Mouse (Mus musculus): ENCODE measurements around the gene Ube2j1. TPM values are rescaled to one million over a fixed set of nuclear protein-coding genes. Genes with fewer than 3 reads are reported as not detected.

Ube2j1 gene
- polyA plus RNA-seq, 1 experiment from 2014 or later, result 50.7 TPM

- no peak for DNase-seq
- TF ChIP-seq CTCF (IDR thresholded peaks at IDR 0.05; ENCODE audit: low read depth), result no peak
- no peaks in the 10 kb centered on the region for H3K4me1 ChIP-seq (ENCODE audit: insufficient read depth)
Measured at GRCm38 (mm10) chr4:33062981-33063380, 31.8 kb downstream of the Ube2j1 start, which contains the start of gene Gabrr2. TSS of gene Gabrr2 (plus strand) at chr4:33062999.

GRCm38 (mm10) chr4:33064986-33065385 lies 33.8 kb downstream of the Ube2j1 start:
- no peak overlapping the region for H3K9ac ChIP-seq
- no peaks in the 10 kb centered on the region for H3K27me3 ChIP-seq (ENCODE audit: insufficient read depth, low read length)
- TF ChIP-seq CTCF (IDR thresholded peaks at IDR 0.05; ENCODE audit: low read depth), result no peak
- no peaks in the 10 kb centered on the region for H3K9me3 ChIP-seq (ENCODE audit: low read depth, low read length)
- H3K4me1 ChIP-seq (ENCODE audit: insufficient read depth), result no peaks in the 10 kb centered on the region
- no peak overlapping the region for H3K4me2 ChIP-seq
- no peak overlapping the region for H3K27ac ChIP-seq (ENCODE audit: low read depth)
- no peak for ATAC-seq (ENCODE audit: insufficient read depth)
- no peaks in the 10 kb centered on the region for H3K36me3 ChIP-seq (ENCODE audit: insufficient read depth)
- WGBS, result 65% methylated on average over 6 of the region's 6 CpGs
- no peak for DNase-seq
- no peak overlapping the region for H3K4me3 ChIP-seq (ENCODE audit: low read depth, low read length)

More at GRCm38 (mm10) chr4:33062981-33063380, 31.8 kb downstream of the Ube2j1 start, which contains the start of gene Gabrr2:
- no peak for ATAC-seq (ENCODE audit: insufficient read depth)
- Histone ChIP-seq H3K4me2 (no peak within 1 kb of the TSS), H3K36me3 (ENCODE audit: insufficient read depth) (no peaks in the 10 kb centered on the region), H3K9ac (no peak within 1 kb of the TSS), H3K27me3 (ENCODE audit: insufficient read depth, low read length) (no peaks in the 10 kb centered on the region), H3K27ac (ENCODE audit: low read depth) (no peak within 1 kb of the TSS), H3K4me3 (ENCODE audit: low read depth, low read length) (no peak within 1 kb of the TSS), H3K9me3 (ENCODE audit: low read depth, low read length) (no peaks in the 10 kb centered on the region)
- 80% methylated on average over 4 of the region's 4 CpGs for WGBS

- Histone ChIP-seq H3K4me3 (ENCODE audit: low read depth, low read length) (no peak overlapping the region), H3K9ac (no peak overlapping the region), H3K27ac (ENCODE audit: low read depth) (no peak overlapping the region), H3K36me3 (ENCODE audit: insufficient read depth) (no peaks in the 10 kb centered on the region), H3K27me3 (ENCODE audit: insufficient read depth, low read length) (no peaks in the 10 kb centered on the region), H3K4me1 (ENCODE audit: insufficient read depth) (no peaks in the 10 kb centered on the region), H3K9me3 (ENCODE audit: low read depth, low read length) (no peaks in the 10 kb centered on the region), H3K4me2 (peak overlapping the region; percentile 41)
- no peak for TF ChIP-seq CTCF (IDR thresholded peaks at IDR 0.05; ENCODE audit: low read depth)
- ATAC-seq (ENCODE audit: insufficient read depth) (peak; percentile 62; the same call in 1 of the 2 replicates), DNase-seq (peak; percentile 60)
- WGBS, result 35% methylated on average over 14 of the region's 14 CpGs
Measured at GRCm38 (mm10) chr4:33066223-33066960, 35.2 kb downstream of the Ube2j1 start.

- Histone ChIP-seq H3K9ac (no peak overlapping the region), H3K4me3 (ENCODE audit: low read depth, low read length) (no peak overlapping the region), H3K27me3 (ENCODE audit: insufficient read depth, low read length) (no peaks in the 10 kb centered on the region), H3K36me3 (ENCODE audit: insufficient read depth) (no peaks in the 10 kb centered on the region), H3K4me2 (no peak overlapping the region), H3K27ac (ENCODE audit: low read depth) (no peak overlapping the region), H3K9me3 (ENCODE audit: low read depth, low read length) (no peaks in the 10 kb centered on the region), H3K4me1 (ENCODE audit: insufficient read depth) (no peaks in the 10 kb centered on the region)
- TF ChIP-seq CTCF (IDR thresholded peaks at IDR 0.05; ENCODE audit: low read depth), result no peak
- WGBS, result 97% methylated on average over 3 of the region's 3 CpGs
- DNase-seq (no peak), ATAC-seq (ENCODE audit: insufficient read depth) (no peak)
Measured at GRCm38 (mm10) chr4:33067331-33067730, 36.1 kb downstream of the Ube2j1 start.

GRCm38 (mm10) chr4:33067826-33068225 lies 36.6 kb downstream of the Ube2j1 start:
- TF ChIP-seq CTCF (IDR thresholded peaks at IDR 0.05; ENCODE audit: low read depth), result no peak
- 86% methylated on average over 6 of the region's 6 CpGs for WGBS
- Histone ChIP-seq H3K27ac (ENCODE audit: low read depth) (no peak overlapping the region), H3K9me3 (ENCODE audit: low read depth, low read length) (no peaks in the 10 kb centered on the region), H3K36me3 (ENCODE audit: insufficient read depth) (no peaks in the 10 kb centered on the region), H3K9ac (no peak overlapping the region), H3K4me3 (ENCODE audit: low read depth, low read length) (no peak overlapping the region), H3K4me1 (ENCODE audit: insufficient read depth) (no peaks in the 10 kb centered on the region), H3K27me3 (ENCODE audit: insufficient read depth, low read length) (no peaks in the 10 kb centered on the region), H3K4me2 (no peak overlapping the region)
- ATAC-seq (ENCODE audit: insufficient read depth) (no peak), DNase-seq (no peak)

- Histone ChIP-seq H3K4me2 (no peak overlapping the region), H3K36me3 (ENCODE audit: insufficient read depth) (no peaks in the 10 kb centered on the region), H3K4me1 (ENCODE audit: insufficient read depth) (no peaks in the 10 kb centered on the region), H3K9me3 (ENCODE audit: low read depth, low read length) (no peaks in the 10 kb centered on the region), H3K27ac (ENCODE audit: low read depth) (no peak overlapping the region), H3K4me3 (ENCODE audit: low read depth, low read length) (no peak overlapping the region), H3K27me3 (ENCODE audit: insufficient read depth, low read length) (no peaks in the 10 kb centered on the region), H3K9ac (no peak overlapping the region)
- ATAC-seq (ENCODE audit: insufficient read depth), result no peak
- 56% methylated on average over 6 of the region's 6 CpGs for WGBS
- TF ChIP-seq CTCF (IDR thresholded peaks at IDR 0.05; ENCODE audit: low read depth), result no peak
- no peak for DNase-seq
Measured at GRCm38 (mm10) chr4:33068894-33069293, 37.7 kb downstream of the Ube2j1 start.

GRCm38 (mm10) chr4:33070326-33070725 lies 39.1 kb downstream of the Ube2j1 start:
- H3K9ac ChIP-seq, result no peak overlapping the region
- no peak for ATAC-seq (ENCODE audit: insufficient read depth)
- TF ChIP-seq CTCF (IDR thresholded peaks at IDR 0.05; ENCODE audit: low read depth), result no peak
- H3K27me3 ChIP-seq (ENCODE audit: insufficient read depth, low read length), result no peaks in the 10 kb centered on the region
- H3K4me2 ChIP-seq, result no peak overlapping the region
- WGBS, result 91% methylated on average over 6 of the region's 6 CpGs
- H3K4me3 ChIP-seq (ENCODE audit: low read depth, low read length), result no peak overlapping the region
- no peaks in the 10 kb centered on the region for H3K36me3 ChIP-seq (ENCODE audit: insufficient read depth)
- H3K27ac ChIP-seq (ENCODE audit: low read depth), result no peak overlapping the region
- no peaks in the 10 kb centered on the region for H3K4me1 ChIP-seq (ENCODE audit: insufficient read depth)
- H3K9me3 ChIP-seq (ENCODE audit: low read depth, low read length), result no peaks in the 10 kb centered on the region
- DNase-seq, result no peak

Data from lung, embryonic 14.5 days (tissue).